Mouse (Mus musculus): ENCODE measurements around the gene Sox1. TPM values are rescaled to one million over a fixed set of nuclear protein-coding genes. Genes with fewer than 3 reads are reported as not detected.

Sox1 gene
- not detected in 2 replicates for polyA plus RNA-seq (2015; fragmentation: Nextera tagmentation; extraction: Ambion mirVana)

GRCm38 (mm10) chr8:12395071-12396031 is at the start of gene Sox1:
Sox1 (plus strand) TSS chr8:12395295.

Small RNAs within 50 kb of the gene (microRNA-seq; reads per million reads assigned to microRNA genes)
- gene Gm25239 = not detected

Other genes starting within 250 kb of the Sox1 start
- not detected in 2 replicates for gene A230072I06Rik, start 116.5 kb upstream of the Sox1 start, polyA plus RNA-seq (2015; fragmentation: Nextera tagmentation; extraction: Ambion mirVana)
- gene Spaca7, start 177.7 kb downstream of the Sox1 start, polyA plus RNA-seq (2015; fragmentation: Nextera tagmentation; extraction: Ambion mirVana) = not detected in 2 replicates